Mouse (Mus musculus) myocyte (in vitro differentiated cells): ENCODE measurements around the gene Inpp4b.

ENCODE experiments used
- CEBPB ChIP-seq: IDR thresholded peaks from 2 replicates; pipeline ENCODE4 v1.6.1; 2011; ENCODE audit warnings: mild to moderate bottlenecking, moderate library complexity; ENCODE audit not compliant: poor library complexity, insufficient read depth, severe bottlenecking
- MYOD1 ChIP-seq, 3 experiments: IDR thresholded peaks; one replicate each; pipeline ENCODE4 v1.6.1; 2011; ENCODE audit warnings: control low read depth in 2 of 3, low read depth in 2 of 3, mild to moderate bottlenecking in 2 of 3, moderate library complexity in 1 of 3; ENCODE audit not compliant: insufficient read length in 2 of 3, control insufficient read depth in 1 of 3
- POLR2AphosphoS2 ChIP-seq: IDR thresholded peaks from one replicate; pipeline ENCODE4 v1.6.1; 2011; ENCODE audit warnings: low read depth, control low read depth; ENCODE audit not compliant: insufficient read length

GRCm38 (mm10) chr8:81953101-81953500 lies 610.7 kb downstream of the Inpp4b start:
- TF ChIP-seq POLR2AphosphoS2 (no peak), MYOD1 (IDR thresholded peaks at IDR 0.05; ENCODE audit: control insufficient read depth in 1 of 3, insufficient read length in 2 of 3, low read depth in 2 of 3) (no peak), CEBPB (no peak)
